Comparison of ENCODE assay signal across 15 mouse cellular contexts in genomic region chr11:32615561-32615960, GRCm38 (mm10). TPM values are rescaled to one million over a fixed set of nuclear protein-coding genes. Genes with fewer than 3 reads are reported as not detected.
DNase-seq lines count a peak whose midpoint lies in the region; ATAC-seq lines count a peak whose summit lies in the region.
"Had no signal": no experiment of that assay in that cellular context is flagged by ENCODE, and none has a peak within 500 bp of the region (broad histone marks: within the 10 kb centered on the region; RNA-seq: fewer than 3 reads in every experiment).

No protein-coding gene starts in this region.

- 15% methylated on average over 11 of the region's 11 CpGs for WGBS in forebrain, embryonic 10.5 days
- 25% methylated on average over 11 of the region's 11 CpGs for WGBS in forebrain, embryonic 15.5 days
- 30% methylated on average over 11 of the region's 11 CpGs for WGBS in kidney, embryonic 15.5 days
- WGBS in limb, embryonic 12.5 days = 8% methylated on average over 11 of the region's 11 CpGs

- H3K9me3 ChIP-seq in forebrain, embryonic 10.5 days = no peaks in the 10 kb centered on the region
- no peaks in the 10 kb centered on the region for H3K9me3 ChIP-seq in forebrain, embryonic 15.5 days
- H3K9me3 ChIP-seq in kidney, embryonic 15.5 days (replicated peaks) = no peaks in the 10 kb centered on the region
- H3K9me3 ChIP-seq in limb, embryonic 12.5 days = no peaks in the 10 kb centered on the region
- H3K9me3 ChIP-seq: liver, embryonic 13.5 days; neural tube, embryonic 12.5 days had no signal

- H3K9ac ChIP-seq in forebrain, embryonic 15.5 days (replicated peaks) = no peak overlapping the region
- H3K9ac ChIP-seq in kidney, embryonic 15.5 days = no peak overlapping the region
- 0 out of 2 replicates have a peak overlapping the region, but pooled peaks have one; percentile 37 for H3K9ac ChIP-seq in limb, embryonic 12.5 days (replicated peaks)
- H3K9ac ChIP-seq: liver, embryonic 13.5 days; neural tube, embryonic 12.5 days had no signal

- no peak; the same call in 1 of the 2 replicates for ATAC-seq in forebrain, embryonic 15.5 days (replicated peaks)
- ATAC-seq in kidney, embryonic 15.5 days (replicated peaks; ENCODE audit: low FRiP score) = peak; percentile 43; the same call in 1 of the 2 replicates
- no peak; the same call in 1 of the 2 replicates for ATAC-seq in limb, embryonic 12.5 days (ENCODE audit: insufficient number of reproducible peaks, insufficient read depth, low FRiP score, low TSS enrichment, low read depth)
- ATAC-seq in erythroblast, adult 5-6 weeks (replicated peaks; ENCODE audit: low FRiP score, poor library complexity, severe bottlenecking) = no peak

- DNase-seq in forebrain, embryonic 10.5 days (ENCODE audit: extremely low spot score, low spot score) = no peak
- DNase-seq in kidney, adult 8-10 months = no peak
- peak; percentile 51 for DNase-seq in embryo, embryonic 10 days (ENCODE audit: low spot score)
- no peak for DNase-seq in layer of hippocampus, postnatal 14 days (ENCODE audit: low spot score in 2 of 2)
- DNase-seq: gastrocnemius, postnatal 14 days; heart, postnatal 36 days; kidney, postnatal 25 days; liver, embryonic 13.5 days; lung, postnatal 36 days had no signal

- peaks cover 32% of the 10 kb centered on the region for H3K4me1 ChIP-seq in forebrain, embryonic 10.5 days
- H3K4me1 ChIP-seq in forebrain, embryonic 15.5 days = 0 out of 2 replicates have a peak, but pooled peaks cover 4% of the 10 kb centered on the region
- peaks cover 21% of the 10 kb centered on the region for H3K4me1 ChIP-seq in kidney, embryonic 15.5 days
- peaks cover 32% of the 10 kb centered on the region for H3K4me1 ChIP-seq in limb, embryonic 12.5 days (replicated peaks)

- peak overlapping the region; percentile 54 for H3K27ac ChIP-seq in forebrain, embryonic 10.5 days
- H3K27ac ChIP-seq in forebrain, embryonic 15.5 days (replicated peaks) = no peak overlapping the region
- H3K27ac ChIP-seq in kidney, embryonic 15.5 days = no peak overlapping the region
- no peak overlapping the region; the same call in 1 of the 2 replicates for H3K27ac ChIP-seq in limb, embryonic 12.5 days
- H3K27ac ChIP-seq: liver, embryonic 13.5 days; neural tube, embryonic 12.5 days had no signal

- H3K27me3 ChIP-seq in forebrain, embryonic 10.5 days (ENCODE audit: poor library complexity, severe bottlenecking) = no peaks in the 10 kb centered on the region
- no peaks in the 10 kb centered on the region for H3K27me3 ChIP-seq in forebrain, embryonic 15.5 days
- H3K27me3 ChIP-seq in kidney, embryonic 15.5 days = no peaks in the 10 kb centered on the region
- no peaks in the 10 kb centered on the region for H3K27me3 ChIP-seq in limb, embryonic 12.5 days
- H3K27me3 ChIP-seq: liver, embryonic 13.5 days; neural tube, embryonic 12.5 days had no signal

- H3K4me3 ChIP-seq in forebrain, embryonic 10.5 days = peak overlapping the region; percentile 16; the same call in 1 of the 2 replicates
- H3K4me3 ChIP-seq in forebrain, embryonic 15.5 days = no peak overlapping the region
- H3K4me3 ChIP-seq in kidney, embryonic 15.5 days (replicated peaks) = no peak overlapping the region
- H3K4me3 ChIP-seq in limb, embryonic 12.5 days (replicated peaks) = no peak overlapping the region
- H3K4me3 ChIP-seq: erythroblast, embryonic 14.5 days; liver, embryonic 13.5 days; neural tube, embryonic 12.5 days had no signal

- no peak overlapping the region for H3K4me2 ChIP-seq in forebrain, embryonic 15.5 days (replicated peaks)
- H3K4me2 ChIP-seq in kidney, embryonic 15.5 days = no peak overlapping the region
- peak overlapping the region; percentile 26 for H3K4me2 ChIP-seq in limb, embryonic 12.5 days
- H3K4me2 ChIP-seq: liver, embryonic 13.5 days; neural tube, embryonic 12.5 days had no signal

- no peaks in the 10 kb centered on the region for H3K36me3 ChIP-seq in forebrain, embryonic 10.5 days (replicated peaks)
- no peaks in the 10 kb centered on the region for H3K36me3 ChIP-seq in forebrain, embryonic 15.5 days
- H3K36me3 ChIP-seq in kidney, embryonic 15.5 days = peaks cover 15% of the 10 kb centered on the region; the same call in 1 of the 2 replicates
- H3K36me3 ChIP-seq in limb, embryonic 12.5 days = no peaks in the 10 kb centered on the region

RNA-seq across cellular contexts. Expression of gene Fbxw11, which starts 27.0 kb away (rescaled TPM):
- 87.0 and 90.8 TPM in 2 replicates for polyA plus RNA-seq in forebrain, embryonic 10.5 days (2016; fragmentation: Nextera tagmentation; extraction: Ambion mirVana)
- polyA plus RNA-seq in forebrain, embryonic 15.5 days (2015; fragmentation: Nextera tagmentation; extraction: Ambion mirVana) = 125 and 127 TPM in 2 replicates
- 85.7 and 88.6 TPM in 2 replicates for polyA plus RNA-seq in kidney, embryonic 15.5 days (2015; fragmentation: Nextera tagmentation; extraction: Ambion mirVana)
- polyA plus RNA-seq in limb, embryonic 12.5 days (2016; fragmentation: Nextera tagmentation; extraction: Ambion mirVana) = 91.0 and 97.5 TPM in 2 replicates
- total RNA-seq in erythroblast, adult 5-6 weeks (2015; ENCODE audit: low replicate concordance) = 11.7 and 17.1 TPM in 2 replicates
- total RNA-seq in erythroblast, adult 5-6 weeks (2017; ENCODE audit: low replicate concordance) = 10.7 and 12.9 TPM in 2 replicates
- 100 to 1,000 TPM; 130 to 137 TPM for total RNA-seq in layer of hippocampus, postnatal 14 days (2021)
